Mouse (Mus musculus): Measurements from ENCODE around the gene Lrrc8a.

GRCm38 (mm10) chr2:30244595-30245178, 7.2 kb downstream of the Lrrc8a start:
- TF ChIP-seq CTCF (IDR thresholded peaks at IDR 0.05; ENCODE audit: extremely low read depth, insufficient read depth, low read length) (no peak), POLR2A (IDR thresholded peaks at IDR 0.05; ENCODE audit: extremely low read depth, insufficient read depth, low read length) (no peak)

Data from cortical plate, adult 2 months (tissue).